Mouse (Mus musculus) kidney, postnatal 25 days (tissue): Measurements from ENCODE around the gene 1700001C19Rik.
A peak's percentile ranks its signal among the peaks of the same experiment; 100 is the strongest.

Experiments used
- DNase-seq, 2 experiments: peaks; one replicate each; pipeline ENCODE4 v3.0.0; 2021; ENCODE audit warnings: mixed read lengths in 2 of 2

1700001C19Rik gene

GRCm38 (mm10) chr17:47461688-47462087 is 24.5 kb upstream of the 1700001C19Rik start:
- no peak for DNase-seq

- peak in 1 of 2 experiments; percentile 27 for DNase-seq
Observed at GRCm38 (mm10) chr17:47459341-47459919, 22.3 kb upstream of the 1700001C19Rik start.

GRCm38 (mm10) chr17:47458936-47459335 is 21.8 kb upstream of the 1700001C19Rik start:
- DNase-seq: no peak

GRCm38 (mm10) chr17:47458310-47458709 is 21.1 kb upstream of the 1700001C19Rik start:
- DNase-seq: peak in 1 of 2 experiments; percentile 38

- peak; percentile 68 to 70 for DNase-seq
Observed at GRCm38 (mm10) chr17:47454675-47455074, 17.5 kb upstream of the 1700001C19Rik start.

- peak; percentile 50 to 80 for DNase-seq
Observed at GRCm38 (mm10) chr17:47452886-47453285, 15.7 kb upstream of the 1700001C19Rik start.

- DNase-seq: peak; percentile 59 to 80
Observed at GRCm38 (mm10) chr17:47450880-47451565, 13.8 kb upstream of the 1700001C19Rik start.

GRCm38 (mm10) chr17:47450239-47450638 is 13.1 kb upstream of the 1700001C19Rik start:
- no peak for DNase-seq

- no peak for DNase-seq
Observed at GRCm38 (mm10) chr17:47449432-47449831, 12.3 kb upstream of the 1700001C19Rik start.

- no peak for DNase-seq
Observed at GRCm38 (mm10) chr17:47448523-47449372, 11.6 kb upstream of the 1700001C19Rik start.

- no peak for DNase-seq
Observed at GRCm38 (mm10) chr17:47446561-47446960, 9.4 kb upstream of the 1700001C19Rik start.

- DNase-seq: no peak
Observed at GRCm38 (mm10) chr17:47446025-47446424, 8.8 kb upstream of the 1700001C19Rik start.

GRCm38 (mm10) chr17:47445518-47445917 is 8.3 kb upstream of the 1700001C19Rik start:
- no peak for DNase-seq

GRCm38 (mm10) chr17:47444113-47444512 is 6.9 kb upstream of the 1700001C19Rik start:
- no peak for DNase-seq

GRCm38 (mm10) chr17:47442271-47442670 is 5.1 kb upstream of the 1700001C19Rik start:
- DNase-seq: peak in 1 of 2 experiments; percentile 43

GRCm38 (mm10) chr17:47441296-47442051 is 4.3 kb upstream of the 1700001C19Rik start:
- peak; percentile 28 to 71 for DNase-seq

- DNase-seq: peak; percentile 38 to 68
Observed at GRCm38 (mm10) chr17:47440359-47440890, 3.2 kb upstream of the 1700001C19Rik start.

- DNase-seq: peak; percentile 24 to 54
Observed at GRCm38 (mm10) chr17:47439396-47440028, 2.3 kb upstream of the 1700001C19Rik start.

GRCm38 (mm10) chr17:47438611-47439010 is 1.4 kb upstream of the 1700001C19Rik start:
- no peak for DNase-seq

- DNase-seq: peak; percentile 75 to 92
Observed at GRCm38 (mm10) chr17:47436156-47436906, 845 bp downstream of the 1700001C19Rik start, which contains the start of gene AI661453. TSS of gene AI661453 (plus strand) at chr17:47436615.

- peak in 1 of 2 experiments; percentile 32 for DNase-seq
Observed at GRCm38 (mm10) chr17:47430815-47431214, 6.4 kb downstream of the 1700001C19Rik start.
